Mouse (Mus musculus) forebrain, embryonic 11.5 days (tissue): ENCODE results near the gene Mif4gd. TPM values are rescaled to one million over a fixed set of nuclear protein-coding genes. Genes with fewer than 3 reads are reported as not detected.

ENCODE experiments used
- ATAC-seq: fragments of 200-750 bp; cut with Nextera tagmentation; replicated peaks from 2 replicates; pipeline ENCODE4 v1.8.0; 2017; ENCODE audit warnings: moderate TSS enrichment; ENCODE audit not compliant: low FRiP score
- DNase-seq: peaks from one replicate; pipeline ENCODE4 v3.0.0-alpha.2; 2017; ENCODE audit warnings: low spot score
- H3K27ac ChIP-seq: fragments of 300-500 bp; sonication (generic); 2 replicates; pipeline ENCODE4 v1.5.1; 2014; ENCODE audit warnings: low read depth, low read length
- H3K27me3 ChIP-seq: fragments of 300-500 bp; sonication (generic); 2 replicates; pipeline ENCODE4 v1.6.1; 2014; ENCODE audit warnings: mild to moderate bottlenecking, low read length, mixed read lengths; ENCODE audit not compliant: control insufficient read depth, insufficient read depth
- H3K36me3 ChIP-seq: fragments of 300-500 bp; sonication (generic); 2 replicates; pipeline ENCODE4 v1.6.1; 2014; ENCODE audit warnings: mild to moderate bottlenecking, low read length, moderate library complexity, mixed read lengths; ENCODE audit not compliant: control insufficient read depth, insufficient read depth
- H3K4me1 ChIP-seq: fragments of 300-500 bp; sonication (generic); replicated peaks from 2 replicates; pipeline ENCODE4 v1.6.1; 2014; ENCODE audit warnings: low read length, mixed read lengths; ENCODE audit not compliant: control insufficient read depth, insufficient read depth
- H3K4me2 ChIP-seq: fragments of 300-500 bp; sonication (generic); 2 replicates; pipeline ENCODE4 v1.6.1; 2014; ENCODE audit warnings: low read depth, mild to moderate bottlenecking, low read length, moderate library complexity, mixed read lengths; ENCODE audit not compliant: severe bottlenecking
- H3K4me3 ChIP-seq: fragments of 300-500 bp; sonication (generic); 2 replicates; pipeline ENCODE4 v1.5.1; 2014; ENCODE audit warnings: low read depth, low read length
- H3K9ac ChIP-seq: fragments of 300-500 bp; sonication (generic); 2 replicates; pipeline ENCODE4 v1.6.1; 2014; ENCODE audit warnings: low read length
- H3K9me3 ChIP-seq: fragments of 300-500 bp; sonication (generic); 2 replicates; pipeline ENCODE4 v1.6.1; 2016; ENCODE audit warnings: low read length, mixed read lengths; ENCODE audit not compliant: control insufficient read depth
- WGBS: fragments of 180-500 bp; shearing (Covaris S2); extraction: QIAGEN DNeasy Blood & Tissue Kit; methylation state at CpG from one replicate; pipeline ENCODE4 v1.1.7; 2014; 5-methylcytosine and 5-hydroxymethylcytosine counted together
- polyA plus RNA-seq: library from polyadenylated mRNA; unstranded; fragments of >200 nt; fragmentation: Nextera tagmentation; extraction: Ambion mirVana; gene quantifications from 2 replicates; pipeline ENCODE4 v1.2.1, GENCODE M21; 2014

Mif4gd gene
- polyA plus RNA-seq, 1 experiment from 2014 or later, result 22.6 TPM

- Histone ChIP-seq H3K4me3 (no peak overlapping the region), H3K9ac (no peak overlapping the region), H3K4me2 (no peak overlapping the region), H3K4me1 (0 out of 2 replicates have a peak, but pooled peaks cover 1% of the 10 kb centered on the region), H3K9me3 (no peaks in the 10 kb centered on the region), H3K27ac (no peak overlapping the region), H3K36me3 (0 out of 2 replicates have a peak, but pooled peaks cover 2% of the 10 kb centered on the region), H3K27me3 (no peaks in the 10 kb centered on the region)
- 96% methylated on average over 7 of the region's 7 CpGs for WGBS
- DNase-seq, result no peak
- ATAC-seq, result no peak
These were observed 7.2 kb upstream of the Mif4gd start for GRCm38 (mm10) chr11:115619949-115620348.

GRCm38 (mm10) chr11:115618732-115619516 is 6.2 kb upstream of the Mif4gd start:
- 0 out of 2 replicates have a peak, but pooled peaks cover 2% of the 10 kb centered on the region for H3K36me3 ChIP-seq
- no peak overlapping the region for H3K27ac ChIP-seq
- H3K9ac ChIP-seq, result no peak overlapping the region

GRCm38 (mm10) chr11:115618001-115618400 is 5.2 kb upstream of the Mif4gd start:
- WGBS, result 81% methylated on average over 2 of the region's 2 CpGs
- H3K4me2 ChIP-seq, result no peak overlapping the region
- H3K27me3 ChIP-seq, result no peaks in the 10 kb centered on the region
- 0 out of 2 replicates have a peak, but pooled peaks cover 2% of the 10 kb centered on the region for H3K36me3 ChIP-seq
- ATAC-seq, result no peak
- peaks cover 6% of the 10 kb centered on the region for H3K4me1 ChIP-seq
- no peak overlapping the region for H3K4me3 ChIP-seq
- H3K9me3 ChIP-seq, result no peaks in the 10 kb centered on the region
- no peak overlapping the region for H3K9ac ChIP-seq
- DNase-seq, result no peak
- H3K27ac ChIP-seq, result no peak overlapping the region

More at GRCm38 (mm10) chr11:115618732-115619516, 6.2 kb upstream of the Mif4gd start:
- no peak for ATAC-seq
- no peak for DNase-seq
- Histone ChIP-seq H3K9me3 (no peaks in the 10 kb centered on the region), H3K27me3 (no peaks in the 10 kb centered on the region), H3K4me3 (no peak overlapping the region), H3K4me1 (0 out of 2 replicates have a peak, but pooled peaks cover 1% of the 10 kb centered on the region), H3K4me2 (no peak overlapping the region)
- WGBS, result 88% methylated on average over 16 of the region's 16 CpGs

- Histone ChIP-seq H3K36me3 (no peaks in the 10 kb centered on the region), H3K9ac (no peak overlapping the region), H3K4me1 (peaks cover 10% of the 10 kb centered on the region), H3K27me3 (no peaks in the 10 kb centered on the region), H3K4me2 (no peak overlapping the region), H3K4me3 (no peak overlapping the region), H3K9me3 (no peaks in the 10 kb centered on the region), H3K27ac (no peak overlapping the region)
- ATAC-seq, result no peak
- 85% methylated on average over 6 of the region's 6 CpGs for WGBS
- no peak for DNase-seq
These were observed 4.1 kb upstream of the Mif4gd start for GRCm38 (mm10) chr11:115616893-115617292.

- ATAC-seq (no peak), DNase-seq (no peak)
- no peaks in the 10 kb centered on the region for H3K9me3 ChIP-seq
- peaks cover 14% of the 10 kb centered on the region for H3K4me1 ChIP-seq
- H3K9ac ChIP-seq, result no peak overlapping the region
- H3K27ac ChIP-seq, result no peak overlapping the region
- no peak overlapping the region for H3K4me2 ChIP-seq
- no peak overlapping the region for H3K4me3 ChIP-seq
- no peaks in the 10 kb centered on the region for H3K36me3 ChIP-seq
- WGBS, result 93% methylated on average over 7 of the region's 7 CpGs
- no peaks in the 10 kb centered on the region for H3K27me3 ChIP-seq
These were observed 3.6 kb upstream of the Mif4gd start for GRCm38 (mm10) chr11:115616371-115616770.

- Histone ChIP-seq H3K36me3 (no peaks in the 10 kb centered on the region), H3K4me1 (peaks cover 16% of the 10 kb centered on the region), H3K27me3 (no peaks in the 10 kb centered on the region), H3K27ac (no peak overlapping the region), H3K9ac (no peak overlapping the region), H3K4me2 (no peak overlapping the region), H3K9me3 (no peaks in the 10 kb centered on the region), H3K4me3 (no peak overlapping the region)
- WGBS, result 94% methylated on average over 6 of the region's 6 CpGs
- ATAC-seq, result no peak
- DNase-seq, result no peak
These were observed 3.1 kb upstream of the Mif4gd start for GRCm38 (mm10) chr11:115615875-115616274.

- DNase-seq (no peak), ATAC-seq (no peak)
- H3K9ac ChIP-seq, result no peak overlapping the region
- no peaks in the 10 kb centered on the region for H3K27me3 ChIP-seq
- H3K9me3 ChIP-seq, result no peaks in the 10 kb centered on the region
- no peak overlapping the region for H3K4me3 ChIP-seq
- no peak overlapping the region for H3K27ac ChIP-seq
- WGBS, result 85% methylated on average over 15 of the region's 15 CpGs
- H3K4me2 ChIP-seq, result no peak overlapping the region
- H3K4me1 ChIP-seq, result peaks cover 16% of the 10 kb centered on the region
- no peaks in the 10 kb centered on the region for H3K36me3 ChIP-seq
These were observed 2.5 kb upstream of the Mif4gd start for GRCm38 (mm10) chr11:115615108-115615825.

- Histone ChIP-seq H3K36me3 (no peaks in the 10 kb centered on the region), H3K4me3 (no peak overlapping the region), H3K27ac (no peak overlapping the region), H3K9ac (no peak overlapping the region), H3K9me3 (no peaks in the 10 kb centered on the region), H3K4me1 (peaks cover 16% of the 10 kb centered on the region), H3K4me2 (no peak overlapping the region), H3K27me3 (no peaks in the 10 kb centered on the region)
- no peak for DNase-seq
- ATAC-seq, result no peak
- 84% methylated on average over 10 of the region's 10 CpGs for WGBS
These were observed 1.8 kb upstream of the Mif4gd start for GRCm38 (mm10) chr11:115614346-115615107.
